Mouse (Mus musculus) myocyte (in vitro differentiated cells): ENCODE measurements at regions not wholly inside any gene's neighbourhood (a gene's known extent, or its start where the extent isn't known, plus 50 kb on each side); places are given as distances from the start of the nearest gene placed in this dataset.

Experiments used
- MYOG ChIP-seq, 3 experiments: IDR thresholded peaks; one replicate each; pipeline ENCODE4 v1.6.1; 2011; ENCODE audit warnings: control low read depth in 2 of 3, low read depth in 2 of 3, mild to moderate bottlenecking in 2 of 3; ENCODE audit not compliant: insufficient read length in 2 of 3, control insufficient read depth in 1 of 3, insufficient read depth in 1 of 3
- POLR2AphosphoS2 ChIP-seq: IDR thresholded peaks from one replicate; pipeline ENCODE4 v1.6.1; 2011; ENCODE audit warnings: low read depth, control low read depth; ENCODE audit not compliant: insufficient read length

GRCm38 (mm10) chr9:24879662-24880061, 105.6 kb upstream of the Tbx20 start:
- TF ChIP-seq MYOG (IDR thresholded peaks at IDR 0.05; ENCODE audit: control insufficient read depth in 1 of 3, insufficient read depth in 1 of 3, insufficient read length in 2 of 3, low read depth in 2 of 3) (no peak), POLR2AphosphoS2 (no peak)
